Mouse (Mus musculus) kidney, adult 11 months (tissue): Measurements from ENCODE around the gene Cyp3a41a.
"Not testable (repeated sequence)": the region's sequence is repeated elsewhere in the genome, so short reads cannot be mapped to it uniquely, and the experiment has no call there.

Source experiments
- DNase-seq: peaks from one replicate; pipeline ENCODE4 v3.0.0; 2022

Gene Cyp3a41a

DNA sequence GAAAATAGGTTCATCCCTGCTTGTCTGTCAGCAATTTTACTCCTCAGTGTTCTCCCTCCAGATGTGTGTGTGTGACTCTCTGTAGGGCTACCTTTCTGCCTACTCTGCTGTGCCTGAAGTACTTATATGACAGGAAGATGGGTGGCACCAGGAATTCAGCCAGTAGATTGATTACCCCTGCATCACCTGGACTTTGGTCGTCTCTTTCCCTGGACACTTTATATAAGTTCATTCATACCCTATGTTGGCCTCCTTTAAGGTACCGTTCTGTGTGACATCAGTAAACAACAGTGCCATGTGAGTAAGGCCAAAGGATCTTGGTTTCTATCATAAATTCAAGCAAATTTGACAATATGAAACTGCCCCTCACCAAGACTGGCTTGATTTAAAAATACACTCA lies at the start of gene Cyp3a41a:
Cyp3a41a (minus strand) TSS at position 101 of the 400 bp plus-strand sequence.
- not testable (repeated sequence) for DNase-seq

DNA sequence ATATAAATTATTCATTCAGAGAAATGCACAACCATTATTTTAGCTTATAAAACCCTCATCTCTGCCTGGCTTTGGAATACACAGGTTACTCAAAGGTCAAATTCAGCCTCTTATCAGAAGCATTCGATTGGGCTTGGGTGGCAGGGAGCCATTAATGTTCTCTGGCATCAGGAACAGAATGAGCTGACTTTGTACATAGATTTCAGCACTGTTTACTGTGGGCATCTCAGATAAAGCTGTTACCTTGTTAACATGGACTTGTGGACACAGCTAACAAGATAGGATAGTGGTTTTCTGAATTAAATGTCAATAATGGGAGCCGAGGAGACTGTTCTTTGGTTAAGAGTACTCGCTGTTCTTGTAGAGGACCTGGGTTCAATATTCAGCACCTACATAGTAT lies 17.6 kb upstream of the Cyp3a41a start:
- DNase-seq, result not testable (repeated sequence)

DNA sequence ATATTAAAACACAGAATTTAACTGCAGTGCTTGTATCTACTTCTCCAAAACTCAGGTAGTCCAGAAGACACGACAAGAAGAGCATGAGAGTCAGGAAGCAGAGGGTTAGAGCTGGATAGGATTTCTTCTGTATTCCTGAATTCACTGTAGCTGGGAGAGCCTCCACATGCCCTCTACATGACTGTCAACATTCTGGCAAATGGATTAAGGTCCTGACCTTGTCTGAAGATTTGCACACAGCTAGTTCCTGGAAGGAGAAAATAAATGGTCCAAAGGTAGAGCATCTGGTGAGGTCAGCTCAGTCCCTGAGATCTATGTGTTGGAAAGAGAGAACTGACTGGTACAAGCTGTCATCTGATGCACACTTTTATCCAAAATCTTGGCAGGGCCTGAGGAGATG lies 5.6 kb downstream of the Cyp3a41a start:
- DNase-seq, result not testable (repeated sequence)

DNA sequence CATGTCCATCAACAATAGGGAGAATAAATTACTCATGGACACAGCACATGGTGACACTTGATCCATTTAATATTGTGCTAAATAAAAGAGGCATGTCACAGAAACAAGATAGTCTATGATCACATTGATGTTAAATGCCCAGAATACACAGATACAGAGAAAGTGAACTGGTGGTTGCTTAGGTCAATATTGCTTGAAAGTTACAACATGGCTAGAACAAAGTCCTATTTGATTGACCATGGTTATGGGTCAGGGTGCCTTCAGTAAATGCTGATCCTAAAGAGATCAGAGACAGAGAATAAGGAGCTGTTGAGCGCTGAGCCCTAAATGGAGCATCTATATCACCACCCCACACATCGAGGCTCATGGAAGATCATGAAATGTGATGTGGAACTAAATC lies 12.6 kb downstream of the Cyp3a41a start:
- DNase-seq, result not testable (repeated sequence)

DNA sequence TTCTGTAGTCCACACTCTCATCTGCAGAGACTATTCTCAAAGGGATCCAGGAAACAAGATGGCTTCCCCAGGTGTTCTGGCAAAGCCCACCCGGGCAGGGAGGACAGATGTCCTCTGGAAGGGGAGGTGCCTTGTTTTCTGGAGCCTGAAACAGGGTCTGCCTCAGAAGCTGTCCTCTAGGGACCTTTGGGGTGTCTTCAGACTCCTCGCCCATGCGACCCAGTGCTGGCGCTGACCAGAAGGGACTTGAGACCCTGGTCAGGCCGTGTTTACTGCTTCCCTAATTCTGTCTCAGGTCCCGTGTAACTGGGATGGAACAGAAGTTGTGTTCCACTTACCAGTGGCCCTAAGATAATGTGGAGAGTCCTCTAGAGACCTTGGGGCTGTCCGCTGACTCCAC lies 57.9 kb downstream of the Cyp3a41a start:
- no peak for DNase-seq

DNA sequence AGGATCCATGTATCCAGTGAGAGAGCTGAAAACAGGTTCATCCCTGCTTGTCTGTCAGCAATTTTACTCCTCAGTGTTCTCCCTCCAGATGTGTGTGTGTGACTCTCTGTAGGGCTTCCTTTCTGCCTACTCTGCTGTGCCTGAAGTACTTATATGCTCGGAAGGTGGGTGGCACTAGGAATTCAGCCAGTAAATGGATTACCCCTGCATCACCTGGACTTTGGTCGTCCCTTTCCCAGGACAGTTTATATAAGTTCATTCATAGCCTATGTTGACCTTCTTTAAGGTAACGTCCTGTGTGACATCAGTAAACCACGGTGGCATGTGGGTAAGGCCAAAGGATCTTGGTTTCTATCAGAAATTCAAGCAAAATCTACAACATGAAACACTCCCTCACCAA lies 72.2 kb downstream of the Cyp3a41a start:
- DNase-seq, result no peak
